Mouse (Mus musculus): ENCODE data around the gene Zbtb48.

GRCm38 (mm10) chr4:152020024-152020423, 7.4 kb downstream of the Zbtb48 start:
- no peak for TF ChIP-seq CTCF (IDR thresholded peaks at IDR 0.05; ENCODE audit: control insufficient read depth, insufficient read depth, insufficient read length)
- no peak for TF ChIP-seq MYOG (IDR thresholded peaks at IDR 0.05; ENCODE audit: control insufficient read depth, extremely low read depth, insufficient read length)
- no peak for TF ChIP-seq FOSL1 (IDR thresholded peaks at IDR 0.05; ENCODE audit: insufficient read depth, low read length, poor library complexity, severe bottlenecking)

Measured in C2C12 (cell line).